Mouse (Mus musculus): ENCODE data around the gene Tmx2. TPM values are rescaled to one million over a fixed set of nuclear protein-coding genes. Genes with fewer than 3 reads are reported as not detected.
"Not testable (repeated sequence)": the region's sequence is repeated elsewhere in the genome, so short reads cannot be mapped to it uniquely, and the experiment has no call there.

Tmx2 gene
- polyA plus RNA-seq, 1 experiment from 2014 or later = 364 TPM

DNA sequence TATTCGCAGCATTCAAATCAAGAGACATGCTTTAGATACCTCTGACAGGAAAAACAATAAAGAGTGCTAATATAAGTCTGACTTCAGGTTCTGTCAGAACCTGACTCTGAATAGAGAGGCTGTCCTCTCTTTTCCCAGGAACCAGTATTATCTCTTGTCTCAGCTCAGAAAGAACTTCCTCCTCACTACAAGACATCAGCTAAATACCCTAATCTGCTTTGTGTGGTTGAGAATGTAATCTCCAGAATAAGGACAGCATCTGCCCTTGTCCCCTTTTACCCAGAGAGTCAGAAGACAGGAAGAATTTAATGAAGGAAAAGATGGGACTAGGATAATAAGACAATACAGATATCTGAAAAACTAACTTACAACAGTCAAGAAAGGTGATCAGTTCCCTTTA is 24.6 kb upstream of the Tmx2 start:
- H3K9ac ChIP-seq (ENCODE audit: low read depth, low read length) = no peak overlapping the region
- H3K4me1 ChIP-seq (ENCODE audit: control insufficient read depth, insufficient read depth, low read depth, low read length) = peaks cover 3% of the 10 kb centered on the region; the same call in 1 of the 2 replicates
- no peaks in the 10 kb centered on the region for H3K27me3 ChIP-seq (replicated peaks; ENCODE audit: control insufficient read depth, insufficient read depth, low read length)
- WGBS = 93% methylated on average over 1 of the region's 1 CpGs
- H3K27ac ChIP-seq (ENCODE audit: low read depth, low read length) = no peak overlapping the region
- H3K9me3 ChIP-seq (ENCODE audit: control insufficient read depth, low read length) = no peaks in the 10 kb centered on the region
- H3K4me3 ChIP-seq (ENCODE audit: low read length) = no peak overlapping the region
- no peak overlapping the region for H3K4me2 ChIP-seq (ENCODE audit: low read length)
- ATAC-seq = no peak
- H3K36me3 ChIP-seq (ENCODE audit: control insufficient read depth, insufficient read depth, low read length) = peaks cover 8% of the 10 kb centered on the region

DNA sequence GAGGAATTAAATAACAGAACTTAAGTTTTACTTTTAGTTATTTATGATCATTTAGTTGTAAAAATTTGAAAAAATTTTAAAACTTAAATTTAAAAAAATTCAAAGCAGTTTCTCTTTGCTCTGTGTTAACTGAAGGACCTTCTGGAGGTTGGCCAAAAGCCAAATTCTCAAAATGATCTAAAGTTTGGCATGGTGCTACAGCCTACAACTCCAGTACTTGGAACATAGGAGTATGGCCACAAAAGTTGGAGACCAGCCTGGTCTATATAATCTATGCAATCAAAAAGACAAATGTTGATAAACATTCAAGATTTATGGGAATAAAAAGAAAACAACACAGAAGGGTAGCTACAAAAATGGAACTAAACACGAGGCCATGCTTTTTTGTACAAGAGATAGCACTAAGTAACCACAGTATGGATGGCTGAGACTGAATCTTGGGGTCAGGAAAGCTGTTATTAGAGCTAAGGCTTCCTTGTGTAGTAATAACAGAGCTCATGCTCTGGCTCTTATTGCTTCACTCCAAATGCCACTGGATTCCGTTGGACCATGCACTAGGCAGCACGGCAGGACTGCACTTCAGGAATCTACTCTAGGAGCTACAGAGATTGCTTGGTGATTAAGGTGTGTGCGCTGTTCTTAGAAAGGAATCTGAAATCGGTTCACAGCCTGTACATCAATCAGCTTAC is 16.2 kb upstream of the Tmx2 start:
- WGBS = 92% methylated on average over 5 of the region's 5 CpGs

DNA sequence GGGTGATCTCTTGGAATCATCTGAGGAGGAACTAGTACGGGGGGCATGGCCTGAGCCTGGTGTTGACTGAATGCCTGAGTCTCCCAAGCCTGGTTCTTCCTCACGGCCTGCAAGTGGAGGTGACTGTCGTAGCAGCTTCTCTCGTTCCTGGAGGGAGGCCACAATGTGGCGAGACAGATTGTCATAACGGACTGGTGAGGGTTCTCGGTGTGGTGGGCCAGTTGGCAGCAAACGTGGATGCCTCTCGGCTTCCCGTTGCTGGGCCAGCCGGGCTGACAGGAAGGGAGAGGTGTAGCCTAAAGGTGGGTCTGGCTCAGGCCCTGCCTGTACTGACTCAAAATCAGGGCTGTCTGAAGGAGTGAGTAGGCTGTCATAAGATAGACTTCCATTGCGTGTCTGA is 11.1 kb upstream of the Tmx2 start:
- Histone ChIP-seq H3K4me1 (ENCODE audit: control insufficient read depth, insufficient read depth, low read depth, low read length) (no peaks in the 10 kb centered on the region), H3K36me3 (ENCODE audit: control insufficient read depth, insufficient read depth, low read length) (peaks cover 66% of the 10 kb centered on the region)
- WGBS = 91% methylated on average over 12 of the region's 12 CpGs

More for the DNA sequence above, 16.2 kb upstream of the Tmx2 start:
- no peak for ATAC-seq
- Histone ChIP-seq H3K4me1 (ENCODE audit: control insufficient read depth, insufficient read depth, low read depth, low read length) (no peaks in the 10 kb centered on the region), H3K9me3 (ENCODE audit: control insufficient read depth, low read length) (no peaks in the 10 kb centered on the region), H3K36me3 (ENCODE audit: control insufficient read depth, insufficient read depth, low read length) (peaks cover 37% of the 10 kb centered on the region), H3K27ac (ENCODE audit: low read depth, low read length) (no peak overlapping the region), H3K9ac (ENCODE audit: low read depth, low read length) (no peak overlapping the region), H3K4me3 (ENCODE audit: low read length) (no peak overlapping the region), H3K27me3 (replicated peaks; ENCODE audit: control insufficient read depth, insufficient read depth, low read length) (no peaks in the 10 kb centered on the region), H3K4me2 (ENCODE audit: low read length) (no peak overlapping the region)

GRCm38 (mm10) chr2:84688080-84688844 is 9.3 kb upstream of the Tmx2 start:
- H3K27me3 ChIP-seq (replicated peaks; ENCODE audit: control insufficient read depth, insufficient read depth, low read length) = no peaks in the 10 kb centered on the region
- no peak overlapping the region for H3K4me3 ChIP-seq (ENCODE audit: low read length)
- H3K4me1 ChIP-seq (ENCODE audit: control insufficient read depth, insufficient read depth, low read depth, low read length) = no peaks in the 10 kb centered on the region
- H3K4me2 ChIP-seq (ENCODE audit: low read length) = no peak overlapping the region
- no peak for ATAC-seq
- no peak overlapping the region for H3K27ac ChIP-seq (ENCODE audit: low read depth, low read length)
- 93% methylated on average over 2 of the region's 2 CpGs for WGBS
- H3K36me3 ChIP-seq (ENCODE audit: control insufficient read depth, insufficient read depth, low read length) = peaks cover 59% of the 10 kb centered on the region
- H3K9me3 ChIP-seq (ENCODE audit: control insufficient read depth, low read length) = no peaks in the 10 kb centered on the region
- H3K9ac ChIP-seq (ENCODE audit: low read depth, low read length) = no peak overlapping the region

More for the DNA sequence above, 11.1 kb upstream of the Tmx2 start:
- Histone ChIP-seq H3K4me2 (ENCODE audit: low read length) (no peak overlapping the region), H3K9ac (ENCODE audit: low read depth, low read length) (no peak overlapping the region), H3K9me3 (ENCODE audit: control insufficient read depth, low read length) (no peaks in the 10 kb centered on the region), H3K27ac (ENCODE audit: low read depth, low read length) (no peak overlapping the region), H3K4me3 (ENCODE audit: low read length) (no peak overlapping the region), H3K27me3 (replicated peaks; ENCODE audit: control insufficient read depth, insufficient read depth, low read length) (no peaks in the 10 kb centered on the region)
- ATAC-seq = 0 out of 2 replicates have a peak, but pooled peaks have one; percentile 46

GRCm38 (mm10) chr2:84682605-84683183 is 3.8 kb upstream of the Tmx2 start:
- no peak for ATAC-seq
- WGBS = 88% methylated on average over 6 of the region's 6 CpGs
- Histone ChIP-seq H3K27ac (ENCODE audit: low read depth, low read length) (no peak overlapping the region), H3K4me2 (ENCODE audit: low read length) (no peak overlapping the region), H3K27me3 (replicated peaks; ENCODE audit: control insufficient read depth, insufficient read depth, low read length) (no peaks in the 10 kb centered on the region), H3K4me1 (ENCODE audit: control insufficient read depth, insufficient read depth, low read depth, low read length) (peaks cover 8% of the 10 kb centered on the region), H3K36me3 (ENCODE audit: control insufficient read depth, insufficient read depth, low read length) (peaks cover 18% of the 10 kb centered on the region), H3K9me3 (ENCODE audit: control insufficient read depth, low read length) (no peaks in the 10 kb centered on the region), H3K9ac (ENCODE audit: low read depth, low read length) (no peak overlapping the region), H3K4me3 (ENCODE audit: low read length) (no peak overlapping the region)

GRCm38 (mm10) chr2:84677968-84678880 is 716 bp downstream of the Tmx2 start, which contains the start of the genes Gm28635 and Med19:
TSS of gene Gm28635 (minus strand) at chr2:84678041.
TSS of gene Med19 (plus strand) at chr2:84678402.
- H3K9ac ChIP-seq (ENCODE audit: low read depth, low read length) = peak within 1 kb of the TSS; percentile 76
- no peaks in the 10 kb centered on the region for H3K9me3 ChIP-seq (ENCODE audit: control insufficient read depth, low read length)
- peak within 1 kb of the TSS; percentile 73 for H3K4me2 ChIP-seq (ENCODE audit: low read length)
- WGBS = 0% methylated on average over 44 of the region's 44 CpGs
- H3K36me3 ChIP-seq (ENCODE audit: control insufficient read depth, insufficient read depth, low read length) = peaks cover 12% of the 10 kb centered on the region
- H3K4me3 ChIP-seq (ENCODE audit: low read length) = peak within 1 kb of the TSS; percentile 71
- H3K27ac ChIP-seq (ENCODE audit: low read depth, low read length) = peak within 1 kb of the TSS; percentile 86
- H3K4me1 ChIP-seq (ENCODE audit: control insufficient read depth, insufficient read depth, low read depth, low read length) = peaks cover 21% of the 10 kb centered on the region
- peak; percentile 100 for ATAC-seq
- no peaks in the 10 kb centered on the region for H3K27me3 ChIP-seq (replicated peaks; ENCODE audit: control insufficient read depth, insufficient read depth, low read length)

DNA sequence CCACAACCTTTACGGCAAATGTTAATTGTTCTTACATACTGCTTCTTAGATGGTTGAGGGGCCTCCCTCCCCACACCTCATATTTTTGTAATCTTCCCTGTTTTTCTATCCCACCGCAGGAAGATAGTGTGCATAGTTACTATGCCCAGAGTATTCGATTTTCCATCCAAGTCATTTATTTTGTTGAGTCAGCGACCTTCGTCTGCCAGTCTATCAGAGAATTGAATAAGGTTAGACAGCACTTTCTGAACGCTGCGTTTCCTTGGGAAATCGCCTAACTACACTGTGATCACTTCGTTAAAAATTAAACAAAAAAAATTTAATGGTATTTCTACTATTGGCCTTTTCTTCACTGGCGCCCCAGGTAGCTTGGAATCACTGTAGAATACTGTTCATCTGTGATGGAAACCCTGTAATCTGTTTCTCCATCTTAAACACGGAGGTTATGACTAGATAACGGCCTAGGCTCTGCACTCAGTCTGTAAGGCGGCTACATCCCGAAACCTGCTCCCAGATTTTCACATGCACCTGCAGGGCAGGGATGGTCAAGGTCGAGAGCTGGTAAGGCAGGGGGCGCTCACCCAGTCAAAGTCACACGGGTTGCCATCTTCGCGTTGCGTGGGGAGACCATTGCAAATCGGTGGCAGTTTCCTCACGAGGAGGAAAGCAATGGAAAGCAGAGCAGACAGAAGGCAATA is 1.5 kb downstream of the Tmx2 start:
- Histone ChIP-seq H3K9ac (ENCODE audit: low read depth, low read length) (peak overlapping the region; percentile 76), H3K4me1 (ENCODE audit: control insufficient read depth, insufficient read depth, low read depth, low read length) (peaks cover 21% of the 10 kb centered on the region)
- 11% methylated on average over 21 of the region's 22 CpGs for WGBS

GRCm38 (mm10) chr2:84671535-84671934 is 7.4 kb downstream of the Tmx2 start:
- Histone ChIP-seq H3K36me3 (ENCODE audit: control insufficient read depth, insufficient read depth, low read length) (peaks cover 22% of the 10 kb centered on the region), H3K4me1 (ENCODE audit: control insufficient read depth, insufficient read depth, low read depth, low read length) (peaks cover 18% of the 10 kb centered on the region), H3K4me2 (ENCODE audit: low read length) (peak overlapping the region; percentile 76)
- not testable (repeated sequence) for H3K9ac ChIP-seq (ENCODE audit: low read depth, low read length); H3K9me3 ChIP-seq (ENCODE audit: control insufficient read depth, low read length); ATAC-seq; H3K27me3 ChIP-seq (replicated peaks; ENCODE audit: control insufficient read depth, insufficient read depth, low read length); H3K27ac ChIP-seq (ENCODE audit: low read depth, low read length); H3K4me3 ChIP-seq (ENCODE audit: low read length)
- 65% methylated on average over 3 of the region's 5 CpGs for WGBS

More for the DNA sequence above, 1.5 kb downstream of the Tmx2 start:
- peaks cover 18% of the 10 kb centered on the region for H3K36me3 ChIP-seq (ENCODE audit: control insufficient read depth, insufficient read depth, low read length)
- H3K4me2 ChIP-seq (ENCODE audit: low read length) = peak overlapping the region; percentile 66
- peak overlapping the region; percentile 86 for H3K27ac ChIP-seq (ENCODE audit: low read depth, low read length)
- peak; percentile 65 for ATAC-seq
- peak overlapping the region; percentile 71 for H3K4me3 ChIP-seq (ENCODE audit: low read length)
- no peaks in the 10 kb centered on the region for H3K9me3 ChIP-seq (ENCODE audit: control insufficient read depth, low read length)
- no peaks in the 10 kb centered on the region for H3K27me3 ChIP-seq (replicated peaks; ENCODE audit: control insufficient read depth, insufficient read depth, low read length)

Data from hindbrain, embryonic 16.5 days (tissue).